Mouse (Mus musculus) neural tube, embryonic 14.5 days (tissue): ENCODE data around the gene Tm4sf1. TPM values are rescaled to one million over a fixed set of nuclear protein-coding genes. Genes with fewer than 3 reads are reported as not detected.

Experiments used
- ATAC-seq: fragments of 200-750 bp; cut with Nextera tagmentation; 2 replicates; pipeline ENCODE4 v1.8.0; 2017; ENCODE audit warnings: low read depth, mild to moderate bottlenecking, moderate TSS enrichment, moderate library complexity
- H3K27ac ChIP-seq: fragments of 300-500 bp; sonication (generic); 2 replicates; pipeline ENCODE4 v1.5.1; 2014; ENCODE audit warnings: low read depth, mild to moderate bottlenecking, control low read depth, low read length, moderate library complexity, mixed read lengths
- H3K27me3 ChIP-seq: fragments of 300-500 bp; sonication (generic); 2 replicates; pipeline ENCODE4 v1.6.1; 2014; ENCODE audit warnings: low read length; ENCODE audit not compliant: control insufficient read depth, insufficient read depth
- H3K36me3 ChIP-seq: fragments of 300-500 bp; sonication (generic); 2 replicates; pipeline ENCODE4 v1.6.1; 2014; ENCODE audit warnings: low read length, mixed read lengths; ENCODE audit not compliant: control insufficient read depth, insufficient read depth
- H3K4me1 ChIP-seq: fragments of 300-500 bp; sonication (generic); 2 replicates; pipeline ENCODE4 v1.6.1; 2014; ENCODE audit warnings: low read length; ENCODE audit not compliant: control insufficient read depth, insufficient read depth
- H3K4me2 ChIP-seq: fragments of 300-500 bp; sonication (generic); 2 replicates; pipeline ENCODE4 v1.6.1; 2014; ENCODE audit warnings: mild to moderate bottlenecking, low read depth, low read length, control low read depth
- H3K4me3 ChIP-seq: fragments of 300-500 bp; sonication (generic); 2 replicates; pipeline ENCODE4 v1.5.1; 2014; ENCODE audit warnings: low read depth, low read length, control low read depth, mixed read lengths
- H3K9ac ChIP-seq: fragments of 300-500 bp; sonication (generic); replicated peaks from 2 replicates; pipeline ENCODE4 v1.6.1; 2014; ENCODE audit warnings: low read depth, mild to moderate bottlenecking, control low read depth, low read length, mixed read lengths
- H3K9me3 ChIP-seq: fragments of 300-500 bp; sonication (generic); 2 replicates; pipeline ENCODE4 v1.6.1; 2016; ENCODE audit warnings: low read length; ENCODE audit not compliant: control insufficient read depth
- WGBS: fragments of 180-500 bp; shearing (Covaris S2); extraction: QIAGEN DNeasy Blood & Tissue Kit; methylation state at CpG from one replicate; pipeline ENCODE4 v1.1.7; 2014; 5-methylcytosine and 5-hydroxymethylcytosine counted together
- polyA plus RNA-seq: library from polyadenylated mRNA; unstranded; fragments of >200 nt; fragmentation: Nextera tagmentation; extraction: Ambion mirVana; gene quantifications from 2 replicates; pipeline ENCODE4 v1.2.1, GENCODE M21; 2014

Tm4sf1 gene
- 33.4 and 36.1 TPM in 2 replicates for polyA plus RNA-seq

GRCm38 (mm10) chr3:57301921-57302539 is at the start of gene Tm4sf1:
Gene Tm4sf1, minus strand, starts transcription at chr3:57301988.
- ATAC-seq, result peak; percentile 44; the same call in 1 of the 2 replicates

GRCm38 (mm10) chr3:57344811-57345210 is 43.0 kb upstream of the Tm4sf1 start:
- Histone ChIP-seq H3K4me2 (no peak overlapping the region), H3K36me3 (no peaks in the 10 kb centered on the region), H3K4me1 (no peaks in the 10 kb centered on the region), H3K27me3 (no peaks in the 10 kb centered on the region), H3K4me3 (no peak overlapping the region), H3K9ac (no peak overlapping the region), H3K9me3 (no peaks in the 10 kb centered on the region), H3K27ac (no peak overlapping the region)
- ATAC-seq, result no peak
- WGBS, result 84% methylated on average over 5 of the region's 5 CpGs

More at GRCm38 (mm10) chr3:57301921-57302539, at the start of gene Tm4sf1:
- H3K9ac ChIP-seq, result no peak within 1 kb of the TSS
- H3K4me2 ChIP-seq, result no peak within 1 kb of the TSS
- no peaks in the 10 kb centered on the region for H3K27me3 ChIP-seq
- no peaks in the 10 kb centered on the region for H3K4me1 ChIP-seq
- 60% methylated on average over 2 of the region's 2 CpGs for WGBS
- H3K9me3 ChIP-seq, result no peaks in the 10 kb centered on the region
- no peaks in the 10 kb centered on the region for H3K36me3 ChIP-seq
- H3K4me3 ChIP-seq, result no peak within 1 kb of the TSS
- 0 out of 2 replicates have a peak within 1 kb of the TSS, but pooled peaks have one; percentile 18 for H3K27ac ChIP-seq

GRCm38 (mm10) chr3:57343837-57344607 is 42.2 kb upstream of the Tm4sf1 start:
- no peak for ATAC-seq
- no peaks in the 10 kb centered on the region for H3K27me3 ChIP-seq
- no peak overlapping the region for H3K27ac ChIP-seq
- H3K4me1 ChIP-seq, result no peaks in the 10 kb centered on the region
- no peak overlapping the region for H3K4me2 ChIP-seq
- H3K36me3 ChIP-seq, result no peaks in the 10 kb centered on the region
- 83% methylated on average over 11 of the region's 11 CpGs for WGBS
- H3K9ac ChIP-seq, result no peak overlapping the region
- H3K4me3 ChIP-seq, result no peak overlapping the region
- H3K9me3 ChIP-seq, result no peaks in the 10 kb centered on the region

GRCm38 (mm10) chr3:57342976-57343375 is 41.2 kb upstream of the Tm4sf1 start:
- Histone ChIP-seq H3K27me3 (no peaks in the 10 kb centered on the region), H3K27ac (no peak overlapping the region), H3K4me3 (no peak overlapping the region), H3K9ac (no peak overlapping the region), H3K9me3 (no peaks in the 10 kb centered on the region), H3K4me1 (no peaks in the 10 kb centered on the region), H3K36me3 (no peaks in the 10 kb centered on the region), H3K4me2 (no peak overlapping the region)
- WGBS, result 90% methylated on average over 4 of the region's 4 CpGs
- no peak for ATAC-seq

- no peaks in the 10 kb centered on the region for H3K27me3 ChIP-seq
- no peak overlapping the region for H3K27ac ChIP-seq
- 77% methylated on average over 3 of the region's 3 CpGs for WGBS
- H3K4me3 ChIP-seq, result no peak overlapping the region
- H3K4me1 ChIP-seq, result no peaks in the 10 kb centered on the region
- no peak for ATAC-seq
- H3K9me3 ChIP-seq, result no peaks in the 10 kb centered on the region
- H3K36me3 ChIP-seq, result no peaks in the 10 kb centered on the region
- no peak overlapping the region for H3K4me2 ChIP-seq
- H3K9ac ChIP-seq, result no peak overlapping the region
Observed at GRCm38 (mm10) chr3:57341321-57341720, 39.5 kb upstream of the Tm4sf1 start.

- Histone ChIP-seq H3K4me2 (no peak overlapping the region), H3K27ac (no peak overlapping the region), H3K36me3 (no peaks in the 10 kb centered on the region), H3K27me3 (no peaks in the 10 kb centered on the region), H3K9ac (no peak overlapping the region), H3K4me3 (no peak overlapping the region), H3K9me3 (no peaks in the 10 kb centered on the region), H3K4me1 (no peaks in the 10 kb centered on the region)
- ATAC-seq, result no peak
- 82% methylated on average over 3 of the region's 3 CpGs for WGBS
Observed at GRCm38 (mm10) chr3:57335080-57335815, 33.5 kb upstream of the Tm4sf1 start.

GRCm38 (mm10) chr3:57327941-57328340 is 26.2 kb upstream of the Tm4sf1 start:
- Histone ChIP-seq H3K9ac (no peak overlapping the region), H3K4me1 (no peaks in the 10 kb centered on the region), H3K9me3 (0 out of 2 replicates have a peak, but pooled peaks cover 2% of the 10 kb centered on the region), H3K27ac (no peak overlapping the region), H3K4me3 (no peak overlapping the region), H3K4me2 (no peak overlapping the region), H3K27me3 (no peaks in the 10 kb centered on the region), H3K36me3 (no peaks in the 10 kb centered on the region)
- ATAC-seq, result no peak
- WGBS, result 92% methylated on average over 5 of the region's 6 CpGs

GRCm38 (mm10) chr3:57307076-57307475 is 5.3 kb upstream of the Tm4sf1 start:
- H3K9ac ChIP-seq, result no peak overlapping the region
- no peaks in the 10 kb centered on the region for H3K4me1 ChIP-seq
- H3K27ac ChIP-seq, result no peak overlapping the region
- H3K9me3 ChIP-seq, result no peaks in the 10 kb centered on the region
- H3K4me2 ChIP-seq, result no peak overlapping the region
- ATAC-seq, result no peak
- WGBS, result 89% methylated on average over 3 of the region's 3 CpGs
- no peaks in the 10 kb centered on the region for H3K36me3 ChIP-seq
- no peaks in the 10 kb centered on the region for H3K27me3 ChIP-seq
- no peak overlapping the region for H3K4me3 ChIP-seq

GRCm38 (mm10) chr3:57305564-57305963 is 3.8 kb upstream of the Tm4sf1 start:
- Histone ChIP-seq H3K4me3 (no peak overlapping the region), H3K9ac (no peak overlapping the region), H3K27ac (no peak overlapping the region), H3K4me1 (no peaks in the 10 kb centered on the region), H3K9me3 (no peaks in the 10 kb centered on the region), H3K27me3 (no peaks in the 10 kb centered on the region), H3K36me3 (no peaks in the 10 kb centered on the region), H3K4me2 (no peak overlapping the region)
- no peak for ATAC-seq
- WGBS, result 90% methylated on average over 4 of the region's 4 CpGs
